Mouse (Mus musculus) gastrocnemius, adult 8-10 months (tissue): ENCODE data around the gene Hp. TPM values are rescaled to one million over a fixed set of nuclear protein-coding genes. Genes with fewer than 3 reads are reported as not detected.
A peak's percentile ranks its signal among the peaks of the same experiment; 100 is the strongest.

ENCODE experiments used
- DNase-seq, 2 experiments: peaks; one replicate each; pipeline ENCODE4 v3.0.0; 2022; ENCODE audit warnings: low spot score in 2 of 2
- total RNA-seq, 4 experiments: library from RNA; stranded (reverse); gene quantifications; 2 replicates each; pipeline ENCODE4 v1.2.4; 2022

The Hp gene
- total RNA-seq, 4 experiments from 2014 or later, result 1.2 to 33.0 (median 9.6) TPM

GRCm38 (mm10) chr8:109564766-109565165 lies 14.2 kb downstream of the Hp start:
- no peak for DNase-seq

- DNase-seq, result no peak
Observed at GRCm38 (mm10) chr8:109563881-109564280, 15.1 kb downstream of the Hp start.

GRCm38 (mm10) chr8:109551663-109552062 lies 27.3 kb downstream of the Hp start:
- no peak for DNase-seq

- DNase-seq, result no peak
Observed at GRCm38 (mm10) chr8:109544049-109544448, 34.9 kb downstream of the Hp start.

- no peak for DNase-seq
Observed at GRCm38 (mm10) chr8:109542748-109543519, 36.0 kb downstream of the Hp start.

GRCm38 (mm10) chr8:109542165-109542564 lies 36.8 kb downstream of the Hp start:
- DNase-seq, result no peak

GRCm38 (mm10) chr8:109536703-109537102 lies 42.3 kb downstream of the Hp start:
- peak; percentile 51 to 56 for DNase-seq

GRCm38 (mm10) chr8:109535140-109535990 lies 43.6 kb downstream of the Hp start:
- DNase-seq, result no peak

Other genes starting within 250 kb of the Hp start
- not detected for gene Pmfbp1, start 85.1 kb downstream of the Hp start, total RNA-seq
- gene Dhx38, start 13.3 kb downstream of the Hp start, total RNA-seq, result 10 to 100 TPM in 2 of 4 experiments, 1 to 10 TPM in 2; 8.8 to 12.2 (median 10.3) TPM
- 1 to 10 TPM; 6.3 to 7.6 (median 6.8) TPM for gene Txnl4b, start 13.3 kb downstream of the Hp start, total RNA-seq
- gene Dhodh, start 29.5 kb upstream of the Hp start, total RNA-seq, result 10 to 100 TPM; 12.8 to 14.3 (median 13.8) TPM
- gene Pkd1l3, start 35.3 kb upstream of the Hp start, total RNA-seq, result under 1 TPM in 2 of 4 experiments, not detected in 2; 0.02 to 0.08 TPM
- gene Ist1, start 114.1 kb upstream of the Hp start, total RNA-seq, result 10 to 100 TPM; 24.8 to 31.4 (median 29.5) TPM
- 1 to 10 TPM; 4.8 to 6.3 (median 5.5) TPM for gene Zfp821, start 126.4 kb upstream of the Hp start, total RNA-seq
- 10 to 100 TPM; 18.2 to 28.9 (median 24.9) TPM for gene Atxn1l, start 158.6 kb upstream of the Hp start, total RNA-seq
- gene Ap1g1, start 199.4 kb upstream of the Hp start, total RNA-seq, result 10 to 100 TPM; 28.2 to 36.4 (median 30.6) TPM